Mouse (Mus musculus) stomach, embryonic 16.5 days (tissue): ENCODE results near the gene Idh3g. TPM values are rescaled to one million over a fixed set of nuclear protein-coding genes. Genes with fewer than 3 reads are reported as not detected.
A peak's percentile ranks its signal among the peaks of the same experiment; 100 is the strongest.

Experiments
- ATAC-seq: fragments of 200-750 bp; cut with Nextera tagmentation; 2 replicates; pipeline ENCODE4 v1.8.0; 2017; ENCODE audit warnings: moderate number of reproducible peaks, moderate TSS enrichment; ENCODE audit not compliant: insufficient read depth, low FRiP score
- H3K27ac ChIP-seq: fragments of 300-500 bp; sonication (generic); 2 replicates; pipeline ENCODE4 v1.5.1; 2014; ENCODE audit warnings: low read length
- H3K27me3 ChIP-seq: fragments of 300-500 bp; sonication (generic); 2 replicates; pipeline ENCODE4 v1.6.1; 2014; ENCODE audit warnings: low read length, control low read depth, mixed read lengths; ENCODE audit not compliant: control insufficient read depth, insufficient read depth
- H3K36me3 ChIP-seq: fragments of 300-500 bp; sonication (generic); 2 replicates; pipeline ENCODE4 v1.6.1; 2014; ENCODE audit warnings: low read length; ENCODE audit not compliant: control insufficient read depth, insufficient read depth
- H3K4me1 ChIP-seq: fragments of 300-500 bp; sonication (generic); 2 replicates; pipeline ENCODE4 v1.6.1; 2014; ENCODE audit warnings: low read length, control low read depth, mixed read lengths; ENCODE audit not compliant: control insufficient read depth, insufficient read depth
- H3K4me2 ChIP-seq: fragments of 300-500 bp; sonication (generic); 2 replicates; pipeline ENCODE4 v1.6.1; 2014; ENCODE audit warnings: low read depth, low read length, mixed read lengths
- H3K4me3 ChIP-seq: fragments of 300-500 bp; sonication (generic); replicated peaks from 2 replicates; pipeline ENCODE4 v1.5.1; 2014; ENCODE audit warnings: mild to moderate bottlenecking, low read length
- H3K9ac ChIP-seq: fragments of 300-500 bp; sonication (generic); 2 replicates; pipeline ENCODE4 v1.6.1; 2014; ENCODE audit warnings: low read length
- H3K9me3 ChIP-seq: fragments of 300-500 bp; sonication (generic); replicated peaks from 2 replicates; pipeline ENCODE4 v1.6.1; 2016; ENCODE audit warnings: low read length, control low read depth; ENCODE audit not compliant: control insufficient read depth
- WGBS: fragments of 180-500 bp; shearing (Covaris S2); extraction: QIAGEN DNeasy Blood & Tissue Kit; methylation state at CpG from one replicate; pipeline ENCODE4 v1.1.7; 2014; 5-methylcytosine and 5-hydroxymethylcytosine counted together
- polyA plus RNA-seq: library from polyadenylated mRNA; unstranded; fragments of >200 nt; fragmentation: Nextera tagmentation; extraction: Ambion mirVana; gene quantifications from 2 replicates; pipeline ENCODE4 v1.2.1, GENCODE M21; 2015

The Idh3g gene
- 197 and 209 TPM in 2 replicates for polyA plus RNA-seq

DNA sequence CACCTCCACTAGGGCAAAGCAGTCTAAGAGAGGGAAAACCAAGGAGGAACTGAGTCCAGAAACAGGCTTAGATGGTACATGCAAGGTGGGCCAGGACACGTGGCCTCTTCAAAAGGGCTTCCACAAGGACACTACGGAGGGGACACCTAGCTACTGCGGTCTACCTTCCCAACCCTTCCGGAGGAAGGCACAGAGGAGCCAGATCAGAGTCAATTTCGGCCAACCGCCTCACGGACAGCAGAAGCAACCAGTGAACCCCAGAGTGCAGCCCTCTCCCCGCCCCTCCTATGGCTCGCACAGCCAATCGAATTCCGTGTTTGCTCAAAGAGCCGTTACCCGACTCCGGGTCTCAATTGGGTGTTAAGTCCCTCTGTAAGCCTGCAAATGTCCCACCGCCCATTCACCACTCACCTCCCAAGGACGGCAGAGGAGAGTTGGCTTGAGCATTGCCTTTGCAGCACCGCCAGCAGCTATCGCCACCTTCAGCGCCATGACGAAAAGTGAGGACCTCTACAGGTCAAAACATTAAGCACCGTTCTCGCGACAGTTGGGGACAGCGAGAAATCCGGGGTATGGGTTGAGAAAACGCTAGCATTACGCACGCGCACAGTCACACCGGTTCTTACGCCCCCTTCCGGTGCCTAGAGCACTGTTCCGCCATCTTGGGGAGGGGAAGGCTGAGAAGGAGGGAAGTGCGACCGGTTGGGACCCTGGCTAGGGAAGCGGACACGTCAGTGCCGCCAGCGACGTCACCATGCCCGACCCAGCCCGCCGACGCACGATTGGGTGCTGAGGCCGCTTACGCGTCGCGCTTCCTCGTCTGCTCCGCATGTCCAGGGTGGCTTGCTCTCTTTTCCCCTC, at the start of gene Idh3g, which contains the start of gene Ssr4:
TSS of gene Idh3g (minus strand) at position 534 of the 861 bp plus-strand sequence.
TSS of gene Ssr4 (plus strand) at position 665 of the 861 bp plus-strand sequence.
- no peaks in the 10 kb centered on the region for H3K9me3 ChIP-seq
- H3K9ac ChIP-seq: peak within 1 kb of the TSS; percentile 83
- H3K4me3 ChIP-seq: peak within 1 kb of the TSS; percentile 67
- no peaks in the 10 kb centered on the region for H3K27me3 ChIP-seq
- ATAC-seq: peak; percentile 97
- H3K4me2 ChIP-seq: peak within 1 kb of the TSS; percentile 61
- 14% methylated on average over 52 of the region's 52 CpGs for WGBS
- H3K36me3 ChIP-seq: no peaks in the 10 kb centered on the region
- peaks cover 12% of the 10 kb centered on the region for H3K4me1 ChIP-seq
- H3K27ac ChIP-seq: peak within 1 kb of the TSS; percentile 92

DNA sequence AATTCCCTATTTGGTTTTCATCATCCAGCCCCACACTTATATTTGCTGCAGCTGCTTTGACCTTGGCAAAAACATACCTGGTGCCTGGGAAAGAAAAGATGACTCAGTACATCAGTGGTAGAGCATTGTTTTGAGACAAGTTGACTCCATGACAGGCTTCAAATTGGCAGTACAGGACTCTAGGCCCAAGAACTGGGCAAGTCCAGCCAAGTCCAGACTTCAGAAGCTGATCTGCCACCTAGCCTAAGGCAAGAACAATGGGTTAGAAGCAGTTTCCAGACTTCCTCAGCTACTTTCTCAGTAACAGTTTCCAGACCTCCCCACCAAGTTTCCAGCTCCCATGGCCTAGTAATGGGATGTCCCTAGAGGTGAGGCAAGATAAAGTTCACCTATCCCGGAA, 49.0 kb upstream of the Idh3g start:
- Histone ChIP-seq H3K27me3 (no peaks in the 10 kb centered on the region), H3K4me1 (no peaks in the 10 kb centered on the region), H3K9ac (no peak overlapping the region), H3K9me3 (no peaks in the 10 kb centered on the region), H3K27ac (no peak overlapping the region), H3K4me3 (no peak overlapping the region), H3K36me3 (no peaks in the 10 kb centered on the region), H3K4me2 (no peak overlapping the region)
- WGBS: 87% methylated on average over 1 of the region's 1 CpGs
- ATAC-seq: no peak

DNA sequence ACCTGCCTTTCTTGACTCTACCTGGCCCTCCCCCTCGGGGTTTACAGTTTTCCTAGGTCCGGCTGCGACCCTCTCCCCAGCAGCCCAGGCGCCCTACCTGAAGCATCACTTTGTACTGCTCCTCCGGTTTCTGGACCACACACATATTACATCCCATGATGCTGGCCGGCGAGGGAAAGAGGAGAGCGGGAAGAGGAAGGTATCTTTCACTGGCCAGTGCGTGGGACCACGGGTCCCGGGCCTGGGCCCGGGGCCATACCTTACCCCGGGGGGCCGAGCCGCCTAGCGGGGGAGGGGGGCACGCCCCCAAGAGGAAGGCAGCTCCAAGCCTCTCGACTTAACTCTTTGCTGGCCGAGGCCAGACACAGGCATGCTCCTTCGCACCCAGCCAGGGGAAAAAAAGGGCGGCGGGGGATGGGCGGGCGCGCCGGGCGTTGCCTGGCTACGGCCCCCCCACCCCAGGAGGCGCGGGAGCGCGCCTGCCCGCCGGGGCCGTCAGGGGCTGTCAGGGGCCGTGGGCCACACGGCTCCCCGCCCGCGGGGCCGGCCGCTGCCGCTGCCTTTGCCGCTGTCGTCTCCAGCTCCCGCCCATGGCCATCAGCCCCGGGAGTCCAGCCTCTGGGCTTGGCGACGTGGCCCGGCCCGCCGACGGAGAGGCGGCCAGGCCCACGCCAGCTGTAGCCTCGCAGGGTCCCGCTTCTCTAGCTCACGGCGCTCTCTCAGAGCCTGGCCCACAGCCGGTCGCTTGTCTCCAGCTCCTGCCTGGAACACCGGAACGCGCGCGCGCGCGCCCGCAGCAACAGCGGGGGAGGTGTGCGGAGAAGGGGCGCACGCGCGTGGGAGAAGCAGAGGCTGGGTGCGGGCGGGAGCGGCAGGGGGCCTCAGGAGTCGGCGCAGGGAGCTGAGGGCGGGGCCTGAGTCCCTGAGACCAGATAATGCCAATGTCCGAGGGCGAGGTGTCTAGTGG, 37.8 kb upstream of the Idh3g start, which contains the start of gene Pdzd4:
TSS of gene Pdzd4 (minus strand) at position 785 of the 967 bp plus-strand sequence.
- H3K4me1 ChIP-seq: no peaks in the 10 kb centered on the region
- H3K27me3 ChIP-seq: peaks cover 15% of the 10 kb centered on the region; the same call in 1 of the 2 replicates
- peak; percentile 82 for ATAC-seq
- no peaks in the 10 kb centered on the region for H3K9me3 ChIP-seq
- WGBS: 14% methylated on average over 54 of the region's 84 CpGs
- H3K4me3 ChIP-seq: peak within 1 kb of the TSS; percentile 61
- no peak within 1 kb of the TSS for H3K27ac ChIP-seq
- H3K4me2 ChIP-seq: peak within 1 kb of the TSS; percentile 63
- peak within 1 kb of the TSS; percentile 81 for H3K9ac ChIP-seq
- no peaks in the 10 kb centered on the region for H3K36me3 ChIP-seq

DNA sequence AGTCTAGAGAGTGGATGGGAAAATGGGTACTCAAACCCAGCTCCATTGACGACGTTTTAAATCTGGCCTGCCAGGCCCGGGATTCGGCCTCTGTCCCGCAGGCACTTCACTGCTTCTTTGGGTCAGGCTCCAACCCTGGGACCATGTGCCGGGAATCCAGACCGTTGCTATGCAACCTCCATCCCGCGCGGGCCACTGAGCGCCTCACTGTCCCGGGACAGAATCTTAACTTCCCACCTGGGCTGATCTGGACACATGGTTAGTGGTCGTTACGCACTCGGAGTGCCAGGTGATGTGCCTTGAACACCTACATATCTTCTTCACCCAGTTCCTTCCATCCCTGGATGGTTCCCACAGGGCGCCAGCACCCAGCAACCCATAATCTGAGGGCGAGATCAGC, 37.0 kb upstream of the Idh3g start:
- Histone ChIP-seq H3K4me2 (peak overlapping the region; percentile 63), H3K36me3 (no peaks in the 10 kb centered on the region), H3K27ac (no peak overlapping the region), H3K27me3 (peaks cover 15% of the 10 kb centered on the region; the same call in 1 of the 2 replicates), H3K4me1 (no peaks in the 10 kb centered on the region), H3K9me3 (no peaks in the 10 kb centered on the region), H3K4me3 (peak overlapping the region; percentile 61), H3K9ac (peak overlapping the region; percentile 81; the same call in 1 of the 2 replicates)
- ATAC-seq: no peak; the same call in 1 of the 2 replicates
- 13% methylated on average over 17 of the region's 17 CpGs for WGBS

DNA sequence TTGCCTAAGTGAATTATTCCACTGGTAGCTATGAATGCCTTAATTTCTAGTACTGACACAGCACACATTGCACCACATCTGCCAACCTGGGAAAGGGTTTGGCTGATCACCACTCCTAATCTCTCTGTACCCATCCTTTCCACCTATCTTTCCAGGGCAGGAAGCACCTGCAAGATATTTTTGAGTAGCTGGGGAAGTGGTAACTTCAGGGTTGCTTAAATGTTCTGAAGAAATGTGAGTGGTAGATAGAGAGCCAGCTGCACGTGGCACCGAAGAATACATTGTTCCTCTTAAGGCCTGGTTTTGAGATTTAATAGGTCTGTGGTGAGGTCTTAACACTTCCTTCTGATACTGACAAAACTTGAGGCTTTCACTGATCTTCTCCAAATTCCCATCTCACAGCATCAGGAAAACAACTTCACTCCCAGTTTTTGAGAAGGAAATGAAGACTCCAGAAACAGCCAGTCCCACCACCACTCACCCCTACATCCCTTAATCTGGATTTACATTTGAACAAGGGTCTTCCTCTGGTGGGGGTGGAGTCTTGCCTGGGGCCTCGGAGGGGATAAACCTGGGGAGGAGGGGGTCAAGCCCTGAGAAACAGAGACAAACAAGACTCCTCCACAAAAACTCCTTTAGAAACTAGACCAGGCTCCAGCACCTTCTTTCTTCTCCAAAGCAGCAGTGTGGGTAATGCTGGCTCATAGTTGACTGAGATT, 30.1 kb upstream of the Idh3g start:
- 53% methylated on average over 3 of the region's 3 CpGs for WGBS
- Histone ChIP-seq H3K27ac (no peak overlapping the region), H3K4me1 (no peaks in the 10 kb centered on the region), H3K9ac (no peak overlapping the region), H3K4me2 (no peak overlapping the region), H3K27me3 (no peaks in the 10 kb centered on the region), H3K36me3 (no peaks in the 10 kb centered on the region), H3K4me3 (no peak overlapping the region), H3K9me3 (no peaks in the 10 kb centered on the region)
- ATAC-seq: no peak

DNA sequence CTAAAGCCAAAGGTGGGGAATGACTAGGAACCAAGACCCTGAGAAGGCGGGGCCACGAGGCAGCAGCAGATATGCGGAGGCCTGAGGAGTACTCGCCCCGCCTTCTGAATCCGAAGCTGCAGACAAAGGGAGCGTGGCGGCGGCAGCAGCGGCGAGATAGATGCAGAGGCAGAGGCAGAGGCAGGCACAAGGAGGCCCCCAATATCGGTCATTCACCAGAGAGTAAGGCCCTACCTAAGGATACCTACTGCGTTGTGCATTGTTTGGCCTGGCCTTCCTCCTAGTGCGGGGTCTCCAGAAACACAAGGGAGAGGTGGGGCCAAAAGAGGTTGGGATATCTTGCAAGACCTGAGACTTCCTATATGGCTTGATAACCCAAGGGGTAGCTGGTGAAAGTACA, 28.4 kb upstream of the Idh3g start:
- Histone ChIP-seq H3K4me3 (peak overlapping the region; percentile 31), H3K27me3 (no peaks in the 10 kb centered on the region), H3K9ac (peak overlapping the region; percentile 58; the same call in 1 of the 2 replicates), H3K4me1 (no peaks in the 10 kb centered on the region), H3K4me2 (peak overlapping the region; percentile 41), H3K9me3 (no peaks in the 10 kb centered on the region), H3K27ac (no peak overlapping the region), H3K36me3 (no peaks in the 10 kb centered on the region)
- WGBS: 10% methylated on average over 14 of the region's 14 CpGs
- ATAC-seq: no peak

DNA sequence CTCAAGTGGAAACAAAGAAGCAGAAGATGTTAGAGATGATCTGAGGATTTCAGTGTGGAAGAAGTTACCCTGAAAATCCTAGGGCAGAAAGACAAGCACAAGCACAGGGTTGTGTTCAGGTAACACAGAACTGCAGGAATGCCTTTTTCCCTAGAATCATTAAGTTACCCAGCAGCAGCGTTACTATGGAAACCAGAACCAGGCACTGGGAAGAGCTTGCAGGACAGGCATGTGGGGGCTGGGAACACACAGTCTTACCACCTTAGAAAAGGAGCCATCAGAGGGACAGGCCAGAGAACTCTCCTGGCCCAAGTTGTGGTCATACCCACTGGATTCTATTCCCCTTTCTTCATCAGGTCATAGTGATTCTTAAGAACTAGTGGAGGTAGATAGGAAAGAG, 19.1 kb upstream of the Idh3g start:
- Histone ChIP-seq H3K9ac (no peak overlapping the region), H3K27me3 (no peaks in the 10 kb centered on the region), H3K36me3 (no peaks in the 10 kb centered on the region), H3K9me3 (no peaks in the 10 kb centered on the region), H3K27ac (no peak overlapping the region), H3K4me2 (no peak overlapping the region), H3K4me3 (no peak overlapping the region), H3K4me1 (no peaks in the 10 kb centered on the region)
- WGBS: 33% methylated on average over 1 of the region's 1 CpGs
- no peak for ATAC-seq

DNA sequence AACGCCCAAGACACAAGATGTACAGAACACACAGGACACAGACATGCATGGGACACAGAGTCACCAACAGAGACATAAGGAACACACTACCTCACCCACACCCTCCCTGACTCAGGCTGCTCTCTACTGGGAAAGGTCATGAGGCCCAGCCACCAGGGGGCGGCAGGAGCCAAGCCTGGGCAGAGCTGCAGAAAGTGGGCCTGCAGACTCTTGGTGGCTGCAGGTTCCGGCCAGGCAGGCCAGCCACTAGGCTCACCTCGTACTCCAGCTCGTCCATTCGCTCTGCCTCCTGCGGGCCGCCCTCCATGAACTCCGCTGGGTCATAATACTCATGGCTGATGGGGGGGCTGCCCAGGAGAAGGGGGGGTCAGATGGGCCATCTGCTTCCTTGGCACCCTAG, 11.8 kb upstream of the Idh3g start:
- no peak overlapping the region for H3K4me3 ChIP-seq
- peak; percentile 76; the same call in 1 of the 2 replicates for ATAC-seq
- H3K36me3 ChIP-seq: no peaks in the 10 kb centered on the region
- H3K27ac ChIP-seq: no peak overlapping the region
- no peaks in the 10 kb centered on the region for H3K27me3 ChIP-seq
- H3K9ac ChIP-seq: no peak overlapping the region; the same call in 1 of the 2 replicates
- 38% methylated on average over 9 of the region's 9 CpGs for WGBS
- H3K4me2 ChIP-seq: no peak overlapping the region
- H3K9me3 ChIP-seq: no peaks in the 10 kb centered on the region
- H3K4me1 ChIP-seq: no peaks in the 10 kb centered on the region
